Mouse (Mus musculus) hindbrain, embryonic 14.5 days (tissue): ENCODE measurements around the gene D630003M21Rik. TPM values are rescaled to one million over a fixed set of nuclear protein-coding genes. Genes with fewer than 3 reads are reported as not detected.

ENCODE experiments used
- ATAC-seq: fragments of 200-750 bp; cut with Nextera tagmentation; 2 replicates; pipeline ENCODE4 v1.8.0; 2017; ENCODE audit warnings: moderate number of reproducible peaks, mild to moderate bottlenecking, moderate TSS enrichment, moderate library complexity; ENCODE audit not compliant: low FRiP score
- DNase-seq: peaks from one replicate; pipeline ENCODE4 v3.0.0-alpha.2; 2015; ENCODE audit warnings: low spot score
- H3K27ac ChIP-seq: fragments of 300-500 bp; sonication (generic); 2 replicates; pipeline ENCODE4 v1.5.1; 2014; ENCODE audit warnings: mild to moderate bottlenecking, moderate library complexity
- H3K27me3 ChIP-seq: fragments of 300-500 bp; sonication (generic); 2 replicates; pipeline ENCODE4 v1.6.1; 2014; ENCODE audit warnings: mild to moderate bottlenecking, low read length, mixed read lengths; ENCODE audit not compliant: control insufficient read depth, insufficient read depth
- H3K36me3 ChIP-seq: fragments of 300-500 bp; sonication (generic); replicated peaks from 2 replicates; pipeline ENCODE4 v1.6.1; 2014; ENCODE audit not compliant: control insufficient read depth, insufficient read depth
- H3K4me1 ChIP-seq: fragments of 300-500 bp; sonication (generic); replicated peaks from 2 replicates; pipeline ENCODE4 v1.6.1; 2014; ENCODE audit warnings: antibody characterized with exemption, low read length, mixed read lengths; ENCODE audit not compliant: control insufficient read depth, insufficient read depth
- H3K4me2 ChIP-seq: fragments of 300-500 bp; sonication (generic); replicated peaks from 2 replicates; pipeline ENCODE4 v1.6.1; 2014; ENCODE audit warnings: mild to moderate bottlenecking, moderate library complexity
- H3K4me3 ChIP-seq: fragments of 300-500 bp; sonication (generic); replicated peaks from 2 replicates; pipeline ENCODE4 v1.5.1; 2014; ENCODE audit warnings: mild to moderate bottlenecking, low read length
- H3K9ac ChIP-seq: fragments of 300-500 bp; sonication (generic); 2 replicates; pipeline ENCODE4 v1.6.1; 2014
- H3K9me3 ChIP-seq: fragments of 300-500 bp; sonication (generic); 2 replicates; pipeline ENCODE4 v1.6.1; 2016; ENCODE audit warnings: low read length; ENCODE audit not compliant: control insufficient read depth
- WGBS: fragments of 180-500 bp; shearing (Covaris S2); extraction: QIAGEN DNeasy Blood & Tissue Kit; methylation state at CpG from one replicate; pipeline ENCODE4 v1.1.7; 2014; 5-methylcytosine and 5-hydroxymethylcytosine counted together
- polyA plus RNA-seq: library from polyadenylated mRNA; unstranded; fragments of >200 nt; fragmentation: Nextera tagmentation; extraction: Ambion mirVana; gene quantifications from 2 replicates; pipeline ENCODE4 v1.2.1, GENCODE M21; 2014

The D630003M21Rik gene
- polyA plus RNA-seq, 1 experiment from 2014 or later: 1.6 TPM

- Histone ChIP-seq H3K4me1 (peaks cover 34% of the 10 kb centered on the region), H3K4me2 (peak overlapping the region; percentile 39), H3K27ac (no peak overlapping the region), H3K9me3 (no peaks in the 10 kb centered on the region), H3K9ac (no peak overlapping the region), H3K36me3 (no peaks in the 10 kb centered on the region), H3K27me3 (no peaks in the 10 kb centered on the region), H3K4me3 (peak overlapping the region; percentile 18)
- no peak; the same call in 1 of the 2 replicates for ATAC-seq
- WGBS: 9% methylated on average over 17 of the region's 19 CpGs
- DNase-seq: no peak
Measured at GRCm38 (mm10) chr2:158178696-158179369, 50.2 kb downstream of the D630003M21Rik start.

DNA sequence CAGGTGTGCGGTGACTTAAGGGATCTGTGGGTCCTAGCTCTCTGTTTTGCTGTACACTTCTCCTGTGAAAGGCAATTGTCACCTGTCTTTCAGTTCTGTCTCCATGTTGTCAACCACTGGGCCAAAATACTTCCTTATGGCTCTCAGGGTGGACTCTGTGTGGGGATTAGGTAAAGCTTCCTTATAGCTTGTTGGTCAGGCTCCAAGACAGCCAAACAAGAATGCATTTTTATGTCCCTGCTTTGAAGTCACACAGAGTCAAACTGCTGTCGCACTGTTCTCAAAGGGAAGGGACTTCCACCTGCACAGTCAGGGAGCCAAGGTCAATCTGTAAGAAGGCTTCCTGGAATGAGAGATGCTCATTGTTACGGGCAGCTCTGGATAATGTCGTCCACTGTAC lies 50.9 kb downstream of the D630003M21Rik start:
- no peak for ATAC-seq
- no peak overlapping the region for H3K4me3 ChIP-seq
- peak overlapping the region; percentile 58 for H3K27ac ChIP-seq
- H3K9ac ChIP-seq: no peak overlapping the region
- H3K27me3 ChIP-seq: no peaks in the 10 kb centered on the region
- H3K4me2 ChIP-seq: no peak overlapping the region
- no peaks in the 10 kb centered on the region for H3K9me3 ChIP-seq
- H3K36me3 ChIP-seq: no peaks in the 10 kb centered on the region
- no peak for DNase-seq
- WGBS: 76% methylated on average over 4 of the region's 4 CpGs
- peaks cover 33% of the 10 kb centered on the region for H3K4me1 ChIP-seq

DNA sequence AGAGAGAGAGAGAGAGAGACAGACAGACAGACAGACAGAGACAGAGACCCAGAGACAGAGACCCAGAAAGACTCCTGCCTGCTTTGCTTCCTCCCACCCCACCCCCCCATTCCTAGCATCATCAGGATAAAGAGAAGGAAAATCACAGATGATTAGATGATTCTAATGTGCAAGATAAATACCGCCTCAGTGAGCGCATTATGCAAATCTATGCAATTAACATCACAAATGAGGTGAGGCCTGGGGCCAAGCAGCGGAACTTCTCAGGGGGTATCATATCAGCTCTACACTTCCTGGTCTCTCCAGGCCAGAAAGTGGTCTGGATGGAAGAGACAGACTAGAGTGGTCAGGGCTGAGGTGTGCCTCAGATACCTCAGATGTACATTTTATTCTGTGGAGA lies 51.4 kb downstream of the D630003M21Rik start:
- 24% methylated on average over 3 of the region's 3 CpGs for WGBS

GRCm38 (mm10) chr2:158176763-158177162 lies 52.3 kb downstream of the D630003M21Rik start:
- Histone ChIP-seq H3K4me2 (no peak overlapping the region), H3K27me3 (no peaks in the 10 kb centered on the region), H3K9me3 (no peaks in the 10 kb centered on the region), H3K9ac (no peak overlapping the region), H3K27ac (peak overlapping the region; percentile 58; the same call in 1 of the 2 replicates), H3K36me3 (no peaks in the 10 kb centered on the region), H3K4me3 (no peak overlapping the region), H3K4me1 (peaks cover 22% of the 10 kb centered on the region)
- 94% methylated on average over 9 of the region's 9 CpGs for WGBS
- ATAC-seq (no peak), DNase-seq (no peak)

More for the DNA sequence above, 51.4 kb downstream of the D630003M21Rik start:
- H3K4me3 ChIP-seq: no peak overlapping the region
- ATAC-seq (0 out of 2 replicates have a peak, but pooled peaks have one; percentile 22), DNase-seq (no peak)
- H3K36me3 ChIP-seq: no peaks in the 10 kb centered on the region
- H3K9me3 ChIP-seq: no peaks in the 10 kb centered on the region
- H3K27ac ChIP-seq: peak overlapping the region; percentile 58
- no peak overlapping the region for H3K4me2 ChIP-seq
- peaks cover 30% of the 10 kb centered on the region for H3K4me1 ChIP-seq
- H3K27me3 ChIP-seq: no peaks in the 10 kb centered on the region
- no peak overlapping the region for H3K9ac ChIP-seq

DNA sequence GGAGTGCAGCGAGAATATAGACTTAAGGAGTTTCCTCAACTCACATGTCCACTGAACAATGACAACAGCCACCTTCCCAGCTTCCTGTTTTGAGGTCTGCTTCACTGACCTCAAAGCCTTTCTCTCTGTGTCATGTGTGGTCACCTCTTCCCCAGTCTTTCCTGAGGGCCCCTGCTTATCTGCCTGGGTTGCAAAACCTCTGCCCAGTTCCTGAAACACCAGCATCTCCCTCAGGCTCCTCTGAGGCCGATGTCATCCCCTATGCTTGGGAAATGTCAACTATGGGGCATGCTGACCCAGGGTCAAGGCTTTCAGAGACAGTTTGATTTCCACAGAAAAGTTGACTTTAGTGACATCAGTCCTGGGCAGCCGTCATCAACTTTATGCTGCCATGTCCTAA lies 53.6 kb downstream of the D630003M21Rik start:
- no peak overlapping the region for H3K27ac ChIP-seq
- 84% methylated on average over 3 of the region's 3 CpGs for WGBS

DNA sequence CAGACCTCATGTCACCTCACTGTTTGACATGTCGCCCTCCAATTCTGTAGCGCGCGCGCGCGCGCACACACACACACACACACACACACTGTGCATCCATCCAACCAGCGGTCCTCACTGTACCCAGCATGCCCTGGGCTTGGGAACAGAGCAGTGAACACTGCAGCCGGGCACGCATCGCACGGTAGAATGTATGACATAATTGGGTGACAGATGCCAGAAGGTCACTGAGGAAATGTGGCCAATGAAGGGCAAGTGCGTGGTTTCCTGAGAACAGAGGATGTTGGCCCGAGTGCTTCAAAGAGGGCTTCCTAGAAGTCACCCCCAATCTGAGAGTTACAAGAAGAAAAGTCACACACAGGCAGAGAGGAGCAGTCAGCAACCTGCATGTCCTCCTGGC lies 54.1 kb downstream of the D630003M21Rik start:
- no peak for DNase-seq
- peaks cover 18% of the 10 kb centered on the region for H3K4me1 ChIP-seq
- no peak for ATAC-seq
- no peak overlapping the region for H3K4me3 ChIP-seq
- no peak overlapping the region for H3K4me2 ChIP-seq
- H3K9me3 ChIP-seq: no peaks in the 10 kb centered on the region
- whole genome bisulfite sequencing: 93% methylated on average over 15 of the region's 15 CpGs
- no peak overlapping the region for H3K9ac ChIP-seq
- H3K27ac ChIP-seq: no peak overlapping the region
- no peaks in the 10 kb centered on the region for H3K27me3 ChIP-seq
- no peaks in the 10 kb centered on the region for H3K36me3 ChIP-seq

More for the DNA sequence above, 53.6 kb downstream of the D630003M21Rik start:
- H3K36me3 ChIP-seq: no peaks in the 10 kb centered on the region
- ATAC-seq (no peak), DNase-seq (no peak)
- H3K9ac ChIP-seq: no peak overlapping the region
- no peak overlapping the region for H3K4me3 ChIP-seq
- no peak overlapping the region for H3K4me2 ChIP-seq
- H3K9me3 ChIP-seq: no peaks in the 10 kb centered on the region
- H3K27me3 ChIP-seq: no peaks in the 10 kb centered on the region
- H3K4me1 ChIP-seq: peaks cover 18% of the 10 kb centered on the region

GRCm38 (mm10) chr2:158174438-158174837 lies 54.6 kb downstream of the D630003M21Rik start:
- no peak overlapping the region for H3K4me3 ChIP-seq
- no peak for DNase-seq
- no peak overlapping the region for H3K4me2 ChIP-seq
- H3K27ac ChIP-seq: no peak overlapping the region
- H3K27me3 ChIP-seq: no peaks in the 10 kb centered on the region
- peaks cover 18% of the 10 kb centered on the region for H3K4me1 ChIP-seq
- no peak overlapping the region for H3K9ac ChIP-seq
- 82% methylated on average over 5 of the region's 5 CpGs for WGBS
- no peaks in the 10 kb centered on the region for H3K9me3 ChIP-seq
- no peak for ATAC-seq
- H3K36me3 ChIP-seq: no peaks in the 10 kb centered on the region

GRCm38 (mm10) chr2:158170394-158170793 lies 58.6 kb downstream of the D630003M21Rik start:
- H3K4me2 ChIP-seq: no peak overlapping the region
- H3K4me3 ChIP-seq: no peak overlapping the region
- H3K9me3 ChIP-seq: no peaks in the 10 kb centered on the region
- no peaks in the 10 kb centered on the region for H3K4me1 ChIP-seq
- DNase-seq: no peak
- no peak overlapping the region for H3K9ac ChIP-seq
- ATAC-seq: no peak
- H3K36me3 ChIP-seq: no peaks in the 10 kb centered on the region
- 75% methylated on average over 2 of the region's 2 CpGs for WGBS
- H3K27me3 ChIP-seq: no peaks in the 10 kb centered on the region
- H3K27ac ChIP-seq: no peak overlapping the region

DNA sequence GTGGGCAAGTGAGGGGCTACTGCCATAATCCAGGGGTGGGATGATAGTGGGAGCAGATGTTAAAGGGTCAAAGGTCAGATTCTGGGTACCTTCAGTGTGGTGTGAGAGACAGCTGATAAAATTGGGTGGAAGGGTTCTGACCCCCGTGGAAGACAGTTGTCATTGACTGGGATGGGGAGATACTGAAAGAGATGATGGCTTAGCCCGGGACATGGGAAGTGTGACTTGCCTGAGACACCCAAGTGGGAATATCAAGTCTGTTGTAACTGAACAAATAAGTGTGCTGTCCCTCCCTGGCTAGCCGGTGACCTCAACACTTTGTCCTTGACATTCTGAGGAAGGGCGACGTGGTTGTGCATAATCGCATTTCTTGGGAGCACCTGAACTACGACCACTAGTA lies 59.3 kb downstream of the D630003M21Rik start:
- no peak for ATAC-seq
- DNase-seq: no peak
- H3K27me3 ChIP-seq: no peaks in the 10 kb centered on the region

More for the DNA sequence above, 59.3 kb downstream of the D630003M21Rik start:
- no peak overlapping the region for H3K4me2 ChIP-seq
- H3K36me3 ChIP-seq: no peaks in the 10 kb centered on the region
- WGBS: 94% methylated on average over 7 of the region's 7 CpGs
- no peaks in the 10 kb centered on the region for H3K9me3 ChIP-seq
- H3K27ac ChIP-seq: no peak overlapping the region
- no peak overlapping the region for H3K9ac ChIP-seq
- H3K4me1 ChIP-seq: no peaks in the 10 kb centered on the region
- H3K4me3 ChIP-seq: no peak overlapping the region
